Mouse (Mus musculus): Measurements from ENCODE around the gene C2cd6. TPM values are rescaled to one million over a fixed set of nuclear protein-coding genes. Genes with fewer than 3 reads are reported as not detected.

Gene C2cd6
- polyA plus RNA-seq, 1 experiment from 2014 or later = not detected

DNA sequence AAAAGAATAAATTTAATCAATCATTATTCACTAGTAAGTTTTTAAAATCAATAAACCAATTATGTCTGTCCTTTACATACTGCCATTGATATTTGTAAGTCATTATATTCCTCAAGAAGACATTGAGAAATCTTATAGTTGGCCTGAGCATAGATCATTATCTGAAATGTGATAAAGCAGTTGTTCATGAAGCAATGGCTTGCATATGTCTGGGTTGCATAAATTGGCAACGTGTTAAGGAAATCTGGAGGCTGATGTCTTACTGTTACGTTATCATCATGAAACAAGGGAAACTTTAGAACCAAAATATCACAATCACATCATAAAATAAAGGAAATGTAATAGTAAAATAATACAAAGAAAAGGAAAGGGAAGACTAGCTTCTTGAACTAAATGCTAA lies 43.4 kb downstream of the C2cd6 start:
- Histone ChIP-seq H3K4me3 (no peak overlapping the region), H3K4me1 (no peaks in the 10 kb centered on the region), H3K27me3 (no peaks in the 10 kb centered on the region), H3K9ac (no peak overlapping the region), H3K27ac (no peak overlapping the region), H3K9me3 (no peaks in the 10 kb centered on the region), H3K4me2 (replicated peaks) (no peak overlapping the region), H3K36me3 (no peaks in the 10 kb centered on the region)
- no peak for ATAC-seq (ENCODE audit: low FRiP score, low read depth)
- 72% methylated on average over 2 of the region's 2 CpGs for WGBS

- ATAC-seq (ENCODE audit: low FRiP score, low read depth) = 0 out of 2 replicates have a peak, but pooled peaks have one; percentile 8
- H3K9ac ChIP-seq = no peak overlapping the region
- WGBS = 60% methylated on average over 5 of the region's 5 CpGs
- H3K9me3 ChIP-seq = no peaks in the 10 kb centered on the region
- H3K4me2 ChIP-seq (replicated peaks) = no peak overlapping the region
- H3K27me3 ChIP-seq = no peaks in the 10 kb centered on the region
- no peaks in the 10 kb centered on the region for H3K4me1 ChIP-seq
- no peaks in the 10 kb centered on the region for H3K36me3 ChIP-seq
- no peak overlapping the region for H3K27ac ChIP-seq
- H3K4me3 ChIP-seq = no peak overlapping the region
These were observed 57.0 kb downstream of the C2cd6 start for GRCm38 (mm10) chr1:59037723-59038122.

- Histone ChIP-seq H3K36me3 (no peaks in the 10 kb centered on the region), H3K27ac (no peak overlapping the region), H3K9me3 (no peaks in the 10 kb centered on the region), H3K4me2 (replicated peaks) (no peak overlapping the region), H3K9ac (no peak overlapping the region), H3K4me3 (no peak overlapping the region), H3K27me3 (no peaks in the 10 kb centered on the region), H3K4me1 (peaks cover 4% of the 10 kb centered on the region; the same call in 1 of the 2 replicates)
- 45% methylated on average over 3 of the region's 3 CpGs for WGBS
- no peak for ATAC-seq (ENCODE audit: low FRiP score, low read depth)
These were observed 73.1 kb downstream of the C2cd6 start for GRCm38 (mm10) chr1:59021556-59021955.

DNA sequence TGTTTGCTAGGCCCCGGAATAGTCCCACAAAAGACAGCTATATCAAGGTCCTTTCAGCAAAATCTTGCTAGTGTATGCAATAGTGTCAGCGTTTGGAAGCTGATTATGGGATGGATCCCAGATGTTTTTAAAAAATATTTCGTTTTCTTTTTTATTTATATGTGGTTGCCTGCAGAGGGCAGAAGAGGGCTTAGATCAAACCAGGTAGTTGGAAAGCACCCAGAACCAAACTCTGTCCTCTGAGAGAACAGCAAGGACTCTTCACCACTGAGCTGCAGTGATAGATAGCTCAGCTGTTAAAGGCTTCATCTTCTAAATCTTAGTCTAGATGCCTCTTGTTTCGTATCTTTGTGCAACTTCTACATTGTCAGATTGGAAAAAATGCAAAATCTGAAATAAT lies 85.5 kb downstream of the C2cd6 start:
- ATAC-seq (ENCODE audit: low FRiP score, low read depth) = no peak
- Histone ChIP-seq H3K36me3 (no peaks in the 10 kb centered on the region), H3K4me3 (no peak overlapping the region), H3K27me3 (no peaks in the 10 kb centered on the region), H3K9me3 (no peaks in the 10 kb centered on the region), H3K4me1 (no peaks in the 10 kb centered on the region), H3K4me2 (replicated peaks) (no peak overlapping the region), H3K9ac (no peak overlapping the region), H3K27ac (no peak overlapping the region)
- 41% methylated on average over 4 of the region's 4 CpGs for WGBS

Other genes with a start within 250 kb of the C2cd6 start
- gene Trak2, start 121.5 kb downstream of the C2cd6 start, polyA plus RNA-seq (2015; fragmentation: Nextera tagmentation; extraction: Ambion mirVana) = 11.0 and 11.2 TPM in 2 replicates
- 27.3 and 29.0 TPM in 2 replicates for gene Stradb, start 121.4 kb downstream of the C2cd6 start, polyA plus RNA-seq (2015; fragmentation: Nextera tagmentation; extraction: Ambion mirVana)
- 32.8 and 35.0 TPM in 2 replicates for gene Tmem237, start 25.5 kb upstream of the C2cd6 start, polyA plus RNA-seq (2015; fragmentation: Nextera tagmentation; extraction: Ambion mirVana)
- gene Mpp4, start 68.5 kb upstream of the C2cd6 start, polyA plus RNA-seq (2015; fragmentation: Nextera tagmentation; extraction: Ambion mirVana) = 0.06 and 0.20 TPM in 2 replicates
- gene Als2, start 142.3 kb upstream of the C2cd6 start, polyA plus RNA-seq (2015; fragmentation: Nextera tagmentation; extraction: Ambion mirVana) = 8.6 and 9.1 TPM in 2 replicates
- gene Cdk15, start 162.0 kb upstream of the C2cd6 start, polyA plus RNA-seq (2015; fragmentation: Nextera tagmentation; extraction: Ambion mirVana) = 0.15 and 0.43 TPM in 2 replicates

Measured in limb, embryonic 13.5 days (tissue).